In genomic region chr8:83652030-83652743, GRCm38 (mm10) we compare ENCODE assay signal across 8 mouse cellular contexts. TPM values are rescaled to one million over a fixed set of nuclear protein-coding genes. Genes with fewer than 3 reads are reported as not detected.
DNase-seq lines count a peak whose midpoint lies in the region; ATAC-seq lines count a peak whose summit lies in the region.

Gene Gipc1, plus strand, starts transcription at chr8:83652677.

- peak within 1 kb of the TSS; percentile 92 for H3K27ac ChIP-seq in hindbrain, embryonic 14.5 days

- 4% methylated on average over 48 of the region's 50 CpGs for WGBS in hindbrain, embryonic 14.5 days

- peak within 1 kb of the TSS; percentile 96 for H3K4me3 ChIP-seq in hindbrain, embryonic 14.5 days (replicated peaks; ENCODE audit: low read length)

- peak; percentile 97 for ATAC-seq in hindbrain, embryonic 14.5 days (ENCODE audit: low FRiP score)

- no peaks in the 10 kb centered on the region for H3K36me3 ChIP-seq in hindbrain, embryonic 14.5 days (replicated peaks; ENCODE audit: control insufficient read depth, insufficient read depth)

- peak within 1 kb of the TSS; percentile 96 for H3K4me2 ChIP-seq in hindbrain, embryonic 14.5 days (replicated peaks)

- DNase-seq in R1 (ENCODE audit: low read depth, low spot score), result peak; percentile 99
- DNase-seq in cerebellum, postnatal 25 days, result peak; percentile 95 to 97
- DNase-seq in frontal cortex, postnatal 25 days (ENCODE audit: low spot score in 2 of 2), result peak; percentile 90 to 94
- peak; percentile 97 for DNase-seq in hindbrain, embryonic 14.5 days (ENCODE audit: low spot score)
- DNase-seq in layer of hippocampus, postnatal 36 days, result peak; percentile 96 to 97
- peak; percentile 98 for DNase-seq in lung, postnatal 36 days
- peak; percentile 100 for DNase-seq in retina, postnatal 1 day
- peak; percentile 80 to 95 for DNase-seq in urinary bladder, adult 18-20 months (ENCODE audit: low spot score in 2 of 2)

- peak within 1 kb of the TSS; percentile 88 for H3K9ac ChIP-seq in hindbrain, embryonic 14.5 days

- no peaks in the 10 kb centered on the region for H3K9me3 ChIP-seq in hindbrain, embryonic 14.5 days (ENCODE audit: control insufficient read depth, low read length)

- no peaks in the 10 kb centered on the region for H3K27me3 ChIP-seq in hindbrain, embryonic 14.5 days (ENCODE audit: control insufficient read depth, insufficient read depth, low read length)

- peaks cover 16% of the 10 kb centered on the region for H3K4me1 ChIP-seq in hindbrain, embryonic 14.5 days (replicated peaks; ENCODE audit: control insufficient read depth, insufficient read depth, low read length)

RNA-seq across cellular contexts. Expression of gene Gipc1, which starts in this region (rescaled TPM):
- 102 and 119 TPM in 2 replicates for polyA plus RNA-seq in hindbrain, embryonic 14.5 days (2014; fragmentation: Nextera tagmentation; extraction: Ambion mirVana)
- 10 to 100 TPM; 56.9 to 58.1 TPM for total RNA-seq in layer of hippocampus, postnatal 36 days (2021)

Comparison
In these comparisons a context has a peak if more than half of its experiments do, and no peak if none do; other contexts are left out.
1. Peak in every context shown above with its lines: DNase-seq, ATAC-seq, H3K4me3 ChIP-seq and H3K27ac ChIP-seq.